Mouse (Mus musculus) macrophage (primary cell): ENCODE measurements around the gene Krt16. TPM values are rescaled to one million over a fixed set of nuclear protein-coding genes. Genes with fewer than 3 reads are reported as not detected.
"Not testable (repeated sequence)": the region's sequence is repeated elsewhere in the genome, so short reads cannot be mapped to it uniquely, and the experiment has no call there.

Source experiments
- H3K27ac ChIP-seq: fragments of 350-480 bp; formaldehyde crosslinking; 2 replicates; pipeline ENCODE4 v1.9.0; 2021
- H3K36me3 ChIP-seq: fragments of 350-480 bp; formaldehyde crosslinking; 2 replicates; pipeline ENCODE4 v1.9.0; 2021; ENCODE audit errors: inconsistent target
- H3K4me3 ChIP-seq: fragments of 350-480 bp; formaldehyde crosslinking; 2 replicates; pipeline ENCODE4 v1.9.0; 2021; ENCODE audit errors: inconsistent target
- H3K79me2 ChIP-seq: fragments of 350-480 bp; formaldehyde crosslinking; 2 replicates; pipeline ENCODE4 v1.9.0; 2021; ENCODE audit errors: inconsistent target
- WGBS: methylation state at CpG from one replicate; pipeline ENCODE4 v1.1.7; 2026; ENCODE audit warnings: inconsistent platforms; ENCODE audit not compliant: missing documents; 5-methylcytosine and 5-hydroxymethylcytosine counted together
- polyA plus RNA-seq: library from polyadenylated mRNA; stranded (reverse); fragments of 250-400 nt; gene quantifications from 3 replicates; pipeline ENCODE4 v1.2.4, GENCODE M21; 2018; ENCODE audit warnings: inconsistent platforms

The Krt16 gene
- polyA plus RNA-seq, 1 experiment from 2014 or later, result not detected

GRCm38 (mm10) chr11:100271878-100272277, 23.2 kb upstream of the Krt16 start:
- Histone ChIP-seq H3K36me3 (no peaks in the 10 kb centered on the region), H3K4me3 (no peak overlapping the region), H3K79me2 (no peaks in the 10 kb centered on the region), H3K27ac (no peak overlapping the region)
- 92% methylated on average over 1 of the region's 1 CpGs for WGBS

- 84% methylated on average over 7 of the region's 7 CpGs for WGBS
- Histone ChIP-seq H3K27ac (no peak within 1 kb of the TSS), H3K36me3 (no peaks in the 10 kb centered on the region), H3K79me2 (no peaks in the 10 kb centered on the region), H3K4me3 (no peak within 1 kb of the TSS)
Measured at GRCm38 (mm10) chr11:100269821-100270332, 21.2 kb upstream of the Krt16 start, which contains the start of gene Krt42. Krt42 (minus strand) TSS chr11:100269871.

GRCm38 (mm10) chr11:100262058-100262980, 13.6 kb upstream of the Krt16 start:
- WGBS, result 31% methylated on average over 13 of the region's 13 CpGs
- no peaks in the 10 kb centered on the region for H3K79me2 ChIP-seq
- H3K4me3 ChIP-seq, result no peak overlapping the region
- no peaks in the 10 kb centered on the region for H3K36me3 ChIP-seq
- H3K27ac ChIP-seq, result no peak overlapping the region

- no peaks in the 10 kb centered on the region for H3K79me2 ChIP-seq
- no peak overlapping the region for H3K4me3 ChIP-seq
- H3K27ac ChIP-seq, result no peak overlapping the region
- 78% methylated on average over 9 of the region's 9 CpGs for WGBS
- no peaks in the 10 kb centered on the region for H3K36me3 ChIP-seq
Measured at GRCm38 (mm10) chr11:100261235-100261605, 12.5 kb upstream of the Krt16 start.

GRCm38 (mm10) chr11:100260514-100261234, 12.0 kb upstream of the Krt16 start, which contains the start of gene Krt17:
Krt17 (minus strand) TSS chr11:100261029.
- Histone ChIP-seq H3K4me3 (no peak within 1 kb of the TSS), H3K79me2 (no peaks in the 10 kb centered on the region), H3K36me3 (no peaks in the 10 kb centered on the region), H3K27ac (no peak within 1 kb of the TSS)
- WGBS, result 77% methylated on average over 20 of the region's 21 CpGs

- H3K27ac ChIP-seq, result no peak overlapping the region
- no peaks in the 10 kb centered on the region for H3K36me3 ChIP-seq
- H3K79me2 ChIP-seq, result no peaks in the 10 kb centered on the region
- H3K4me3 ChIP-seq, result no peak overlapping the region
- 98% methylated on average over 9 of the region's 9 CpGs for WGBS
Measured at GRCm38 (mm10) chr11:100259079-100259478, 10.4 kb upstream of the Krt16 start.

- Histone ChIP-seq H3K79me2 (no peaks in the 10 kb centered on the region), H3K27ac (no peak overlapping the region), H3K4me3 (no peak overlapping the region), H3K36me3 (no peaks in the 10 kb centered on the region)
- 89% methylated on average over 1 of the region's 1 CpGs for WGBS
Measured at GRCm38 (mm10) chr11:100257967-100258366, 9.3 kb upstream of the Krt16 start.

- H3K27ac ChIP-seq, result no peak overlapping the region
- 93% methylated on average over 6 of the region's 6 CpGs for WGBS
- H3K79me2 ChIP-seq, result no peaks in the 10 kb centered on the region
- H3K4me3 ChIP-seq, result no peak overlapping the region
- no peaks in the 10 kb centered on the region for H3K36me3 ChIP-seq
Measured at GRCm38 (mm10) chr11:100255514-100255913, 6.8 kb upstream of the Krt16 start.

GRCm38 (mm10) chr11:100254360-100255090, 5.8 kb upstream of the Krt16 start:
- H3K4me3 ChIP-seq, result no peak overlapping the region
- H3K27ac ChIP-seq, result no peak overlapping the region
- H3K79me2 ChIP-seq, result no peaks in the 10 kb centered on the region
- no peaks in the 10 kb centered on the region for H3K36me3 ChIP-seq
- 66% methylated on average over 5 of the region's 5 CpGs for WGBS

- H3K36me3 ChIP-seq, H3K27ac ChIP-seq, H3K79me2 ChIP-seq, H3K4me3 ChIP-seq: not testable (repeated sequence)
- WGBS, result 69% methylated on average over 7 of the region's 7 CpGs
Measured at GRCm38 (mm10) chr11:100246471-100246870, 2.2 kb downstream of the Krt16 start.

- 97% methylated on average over 4 of the region's 4 CpGs for WGBS
- not testable (repeated sequence) for H3K79me2 ChIP-seq, H3K36me3 ChIP-seq, H3K27ac ChIP-seq, H3K4me3 ChIP-seq
Measured at GRCm38 (mm10) chr11:100240272-100240671, 8.4 kb downstream of the Krt16 start.

GRCm38 (mm10) chr11:100221741-100222140, 27.0 kb downstream of the Krt16 start:
- Histone ChIP-seq H3K27ac (no peak overlapping the region), H3K36me3 (no peaks in the 10 kb centered on the region), H3K79me2 (no peaks in the 10 kb centered on the region), H3K4me3 (no peak overlapping the region)
- 74% methylated on average over 8 of the region's 8 CpGs for WGBS

- whole genome bisulfite sequencing, result 66% methylated on average over 4 of the region's 4 CpGs
- Histone ChIP-seq H3K79me2 (no peaks in the 10 kb centered on the region), H3K4me3 (no peak overlapping the region), H3K27ac (no peak overlapping the region), H3K36me3 (no peaks in the 10 kb centered on the region)
Measured at GRCm38 (mm10) chr11:100219304-100219703, 29.4 kb downstream of the Krt16 start.

GRCm38 (mm10) chr11:100208542-100208941, 40.2 kb downstream of the Krt16 start:
- H3K79me2 ChIP-seq, result no peaks in the 10 kb centered on the region
- 57% methylated on average over 6 of the region's 6 CpGs for WGBS
- H3K4me3 ChIP-seq, result no peak overlapping the region
- H3K27ac ChIP-seq, result no peak overlapping the region
- H3K36me3 ChIP-seq, result no peaks in the 10 kb centered on the region
